Mouse (Mus musculus) cerebellum, adult 11-12 months (tissue): ENCODE results near the gene Hunk.

Source experiments
- DNase-seq: peaks from one replicate; pipeline ENCODE4 v3.0.0; 2022

Hunk gene

DNA sequence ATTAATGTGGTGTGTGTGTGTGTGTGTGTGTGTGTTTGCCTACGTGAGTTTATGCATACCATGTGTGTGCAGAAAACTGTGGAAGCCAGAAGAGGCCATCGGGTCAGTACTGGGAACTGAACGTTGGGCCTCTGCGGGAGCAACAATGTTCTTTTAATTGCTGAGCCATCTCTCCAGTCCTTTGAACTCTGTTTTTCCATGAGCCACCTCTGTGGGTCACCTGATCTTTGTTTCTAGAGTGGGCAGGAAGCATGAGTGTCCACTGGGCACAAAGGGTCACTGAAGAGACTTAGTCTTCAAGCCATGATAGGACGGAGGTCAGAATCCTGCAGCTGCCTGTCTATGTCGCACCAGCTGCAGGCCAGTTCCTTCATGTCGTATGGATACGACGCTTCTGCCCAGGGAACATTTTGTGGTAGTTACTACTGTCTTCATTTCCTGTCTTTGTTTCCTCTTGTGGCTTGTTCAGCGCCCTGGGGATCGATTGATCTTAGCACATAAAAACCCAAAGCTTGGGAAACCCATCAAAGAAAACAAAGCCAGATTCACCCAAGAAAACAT, 10.3 kb downstream of the Hunk start:
- DNase-seq, result no peak

DNA sequence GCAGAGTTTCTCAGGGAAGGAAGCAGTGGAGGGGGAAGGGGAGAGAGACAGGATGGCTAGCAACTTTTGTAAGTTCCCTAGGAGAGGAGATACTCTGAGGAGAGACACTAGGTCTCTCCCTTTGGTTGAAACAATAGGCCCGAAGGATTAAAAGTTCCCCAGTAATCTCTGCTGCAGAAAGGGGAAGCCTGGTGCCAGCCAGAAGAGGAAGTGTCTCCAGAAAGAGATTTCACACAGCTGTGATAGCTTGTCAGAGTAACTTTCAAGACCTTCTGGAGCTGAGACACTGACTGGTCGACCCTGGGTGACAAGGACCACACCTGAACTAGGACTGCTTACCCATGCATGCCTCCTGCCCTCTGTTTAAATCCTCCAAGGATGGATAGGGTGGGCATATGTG, 11.1 kb downstream of the Hunk start:
- DNase-seq, result no peak

DNA sequence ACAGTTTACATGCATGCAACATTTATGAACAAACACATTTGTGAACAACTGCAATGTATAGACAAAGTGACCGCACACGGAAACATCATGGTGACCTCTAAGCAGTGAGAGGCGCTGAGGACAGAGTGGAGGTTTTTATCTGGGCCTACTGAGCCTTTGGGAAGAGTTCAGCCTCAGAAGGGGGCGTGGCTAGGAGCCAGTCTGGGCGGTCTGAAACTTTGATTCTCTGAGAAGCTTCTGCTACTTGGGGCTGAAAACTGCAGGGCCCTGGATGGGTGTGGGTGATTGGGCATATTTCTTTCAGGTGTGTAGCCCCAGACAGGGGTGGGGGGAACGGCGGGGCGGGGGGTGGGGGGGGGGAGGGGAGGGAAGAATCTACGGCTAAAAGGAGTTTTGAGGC, 14.5 kb downstream of the Hunk start:
- DNase-seq, result no peak

DNA sequence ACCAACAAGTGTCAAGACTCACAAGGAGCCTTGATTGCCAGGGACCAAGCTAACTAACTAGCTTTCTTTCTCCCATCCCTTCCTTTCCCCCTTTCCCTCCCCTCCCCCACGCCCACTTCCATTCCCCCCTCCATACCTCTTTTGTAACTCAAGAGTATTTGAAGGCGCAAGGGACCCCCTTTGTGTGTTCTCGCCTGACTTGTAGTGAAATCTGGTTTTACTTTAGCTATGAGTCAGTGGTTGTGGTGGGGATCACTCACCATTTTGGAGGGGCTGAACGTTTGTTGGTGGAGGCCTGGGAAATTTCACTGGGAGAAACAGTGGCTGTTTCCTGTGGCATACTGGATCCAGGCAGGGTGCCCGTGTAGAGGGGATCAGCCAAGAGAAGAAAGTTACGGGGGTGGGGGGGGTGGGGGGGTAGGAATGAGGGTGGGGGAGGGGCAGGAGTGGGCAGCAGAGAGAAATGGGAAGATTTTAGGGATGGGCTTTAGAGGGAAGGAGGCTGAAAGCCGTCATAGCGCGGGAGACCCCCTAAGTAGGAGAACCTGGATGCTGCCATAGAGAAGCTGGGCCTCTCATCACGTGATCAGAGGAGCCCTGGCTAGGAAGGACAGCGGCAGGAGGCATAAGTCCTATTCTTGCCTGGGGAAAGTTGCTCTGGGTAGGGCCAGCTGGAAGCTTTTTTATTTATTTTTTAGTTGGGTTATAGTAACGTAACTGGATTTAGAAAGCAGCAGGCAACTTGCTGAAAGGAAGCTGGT, 15.3 kb downstream of the Hunk start:
- no peak for DNase-seq

DNA sequence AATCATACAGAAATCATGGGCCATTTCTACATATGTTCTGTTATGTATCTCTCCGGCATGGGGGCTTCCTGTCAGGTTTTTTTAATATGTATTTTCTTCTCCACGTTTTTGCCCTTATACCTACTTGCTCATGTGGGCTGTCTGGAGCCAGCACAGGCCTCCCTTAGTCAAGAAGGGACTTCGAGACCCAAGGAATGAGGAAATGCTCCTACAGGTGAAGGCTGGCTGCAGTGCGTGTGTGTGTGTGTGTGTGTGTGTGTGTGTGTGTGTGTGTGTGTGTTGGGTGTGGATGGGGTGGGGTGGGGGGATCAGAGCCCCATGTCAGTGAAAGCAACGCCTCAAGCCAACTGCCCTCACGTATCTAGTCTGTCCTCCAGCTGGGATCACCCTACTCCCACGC, 16.5 kb downstream of the Hunk start:
- no peak for DNase-seq

DNA sequence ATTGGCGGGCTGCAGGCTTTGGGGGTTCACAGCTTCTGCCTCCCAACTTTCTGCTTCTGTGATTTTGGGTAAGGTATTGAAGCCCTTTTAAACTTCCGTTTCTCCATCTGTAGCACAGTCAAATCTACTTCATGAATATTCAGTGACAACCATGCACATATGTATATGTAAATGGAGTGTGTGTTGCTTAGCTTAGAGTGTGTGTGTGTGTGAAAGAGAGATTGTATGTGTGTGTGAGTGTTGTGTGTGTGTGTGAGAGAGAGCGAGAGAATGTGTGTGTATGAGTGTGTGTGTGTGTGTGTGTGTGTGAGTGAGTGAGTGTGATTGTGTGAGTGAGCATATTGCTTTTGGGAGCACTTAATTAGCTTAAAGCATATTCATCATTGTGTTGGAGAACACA, 19.4 kb downstream of the Hunk start:
- DNase-seq, result no peak

DNA sequence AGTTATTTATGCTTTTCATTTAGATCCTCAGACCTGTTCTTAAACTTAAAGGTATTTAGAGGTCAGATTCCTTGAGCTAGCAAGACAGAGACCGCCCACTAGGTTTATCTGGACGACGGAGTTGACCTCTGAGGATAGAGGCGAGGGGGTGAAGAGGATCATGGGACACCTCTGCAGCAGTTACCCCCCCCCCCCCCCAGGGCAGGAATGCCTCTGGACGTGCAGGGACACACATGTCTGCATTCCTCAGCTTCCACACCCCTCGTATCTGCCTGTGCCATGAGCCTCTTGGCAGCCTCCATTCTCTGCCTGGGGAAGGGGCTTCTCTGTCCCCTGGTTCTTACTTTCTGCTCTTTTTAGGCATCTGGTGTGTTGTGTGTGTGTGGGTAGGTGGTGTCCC, 19.8 kb downstream of the Hunk start:
- no peak for DNase-seq

DNA sequence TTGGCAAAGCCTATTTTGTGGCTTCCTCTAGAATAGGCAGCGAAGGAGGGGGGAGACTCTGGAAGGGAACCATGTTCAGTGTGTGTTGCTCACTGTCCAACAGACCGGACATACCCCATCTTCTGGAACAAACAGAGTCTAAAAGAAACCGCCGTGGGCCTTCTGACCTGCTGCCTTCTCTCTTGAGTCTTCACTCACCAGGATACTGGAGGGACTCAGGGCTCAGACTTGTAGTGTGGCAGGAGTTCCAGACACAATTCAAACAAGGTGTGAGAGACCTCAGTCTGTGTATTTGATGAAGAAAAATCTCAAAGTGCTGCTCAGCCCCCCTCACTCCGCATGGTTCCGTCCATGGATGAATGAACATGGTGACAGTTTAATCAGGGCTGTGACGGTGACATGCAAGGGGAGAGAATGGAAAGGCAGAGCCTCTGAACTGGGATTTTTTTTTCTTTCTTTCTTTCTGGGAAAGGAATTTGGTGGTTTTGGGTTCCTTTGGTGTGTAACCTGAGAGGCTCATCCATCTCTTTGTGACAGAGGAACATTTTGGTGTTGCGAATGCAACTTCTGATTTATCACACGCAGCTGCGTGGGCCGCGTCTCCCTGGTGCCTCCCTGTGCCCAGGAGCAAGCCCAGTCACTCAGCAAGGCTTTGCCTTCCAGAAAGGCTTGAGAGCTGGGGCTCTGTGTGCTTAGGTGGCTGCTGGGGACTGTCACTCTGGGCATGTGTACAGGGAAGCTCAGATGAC, 21.9 kb downstream of the Hunk start:
- DNase-seq, result no peak

DNA sequence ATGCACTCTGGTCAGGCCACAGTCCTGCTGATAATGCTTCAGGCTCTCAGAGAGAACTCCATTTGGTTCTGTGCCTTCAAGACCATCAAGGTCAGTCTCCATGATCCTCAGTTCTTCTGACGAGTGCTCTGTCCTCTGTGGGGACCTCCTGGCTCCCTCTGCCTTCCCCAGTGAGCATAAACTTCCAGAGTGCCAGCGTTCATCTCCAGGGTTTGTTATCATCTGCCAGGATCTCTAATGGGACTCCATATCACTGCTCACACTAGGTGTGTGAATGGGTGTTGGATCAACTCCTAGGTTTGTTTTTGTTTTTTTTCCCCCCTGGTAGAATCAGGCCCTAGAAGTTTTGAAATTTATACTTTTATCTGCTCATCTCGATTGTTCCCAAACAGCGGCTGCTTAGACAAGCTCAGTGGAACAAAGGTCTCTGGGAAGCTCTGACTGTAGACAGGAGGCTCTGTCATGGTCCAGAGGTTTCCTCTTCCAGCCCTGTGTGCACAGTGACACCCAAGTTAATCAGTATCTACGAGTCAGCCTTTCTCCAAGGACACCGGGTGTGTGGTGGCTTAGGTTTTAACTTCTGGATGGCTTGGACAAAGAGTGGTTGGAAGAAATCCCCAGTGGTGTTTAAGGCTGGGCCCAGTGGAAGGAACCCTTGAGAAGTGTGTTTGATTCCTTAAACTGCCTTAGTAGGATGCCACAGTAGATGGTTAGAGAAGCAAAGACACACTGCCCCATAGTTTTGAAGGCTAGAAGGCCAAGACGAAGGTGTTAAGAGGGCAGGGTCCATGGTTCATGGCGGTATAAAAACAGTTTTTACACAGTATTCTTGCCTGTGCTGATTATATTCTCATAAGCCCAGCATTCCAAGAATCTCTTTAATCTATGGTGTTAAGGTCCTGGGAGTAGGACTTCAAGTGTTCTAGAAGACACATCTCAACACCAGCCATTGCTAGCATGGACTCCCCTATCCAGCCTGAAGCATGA, 26.6 kb downstream of the Hunk start:
- DNase-seq, result no peak

DNA sequence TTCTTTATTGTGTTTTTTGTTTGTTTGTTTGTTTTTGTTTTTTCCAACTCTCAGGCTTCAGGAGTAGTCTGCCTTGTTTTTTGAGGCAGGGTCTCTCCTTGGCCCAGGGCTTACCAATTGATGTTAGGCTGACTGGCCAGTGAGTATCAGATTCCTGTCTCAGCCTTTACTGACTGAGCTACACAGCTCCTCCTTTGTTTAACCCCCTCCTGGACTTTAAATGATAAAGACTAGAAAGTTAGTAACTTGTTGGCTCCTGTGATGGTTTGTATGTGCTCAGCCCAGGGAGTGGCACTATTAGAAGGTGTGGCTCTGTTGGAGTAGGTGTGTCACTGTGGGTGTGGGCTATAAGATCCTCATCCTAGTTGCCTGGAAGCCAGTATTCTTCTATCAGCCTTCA, 30.8 kb downstream of the Hunk start:
- no peak for DNase-seq

DNA sequence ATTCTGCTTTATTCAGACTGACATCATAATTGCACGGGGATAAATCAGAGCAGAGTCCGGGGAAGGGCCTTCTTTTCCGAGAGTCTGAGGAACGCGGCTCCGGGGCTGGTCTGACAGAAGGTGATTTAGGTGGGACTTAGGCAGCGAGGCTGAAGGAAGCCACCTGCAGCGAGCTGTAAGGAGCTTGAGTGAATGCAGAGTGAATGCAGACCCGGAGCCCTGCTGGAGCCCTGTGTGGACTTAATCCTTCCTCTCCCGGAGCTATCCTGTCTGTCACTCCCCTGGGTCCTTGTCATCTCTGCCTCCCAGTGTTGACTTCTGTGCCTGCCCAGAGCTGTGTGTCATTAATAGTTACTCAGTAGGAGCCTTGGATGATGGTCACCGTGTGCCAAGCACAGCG, 32.8 kb downstream of the Hunk start:
- no peak for DNase-seq

DNA sequence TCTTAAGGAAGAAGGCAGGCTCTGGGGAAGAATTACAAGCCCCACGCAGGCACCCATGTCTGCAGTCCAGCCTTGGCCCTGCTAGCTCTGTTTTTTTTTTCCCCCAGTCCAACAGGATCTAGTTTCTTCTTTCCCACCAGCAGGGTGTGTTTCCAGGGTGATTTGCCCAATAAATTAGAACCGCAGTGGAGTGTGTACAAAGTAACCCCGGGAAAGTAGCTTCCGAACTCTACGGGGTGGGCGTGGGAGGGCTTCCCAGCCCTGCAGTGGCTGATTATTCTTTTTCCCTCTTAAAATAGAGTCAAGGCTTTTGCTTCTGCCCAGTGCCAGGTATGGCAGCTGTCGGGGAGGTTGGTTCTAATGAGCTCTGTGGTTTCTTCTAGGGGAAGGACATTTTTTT, 35.3 kb downstream of the Hunk start:
- DNase-seq, result no peak

DNA sequence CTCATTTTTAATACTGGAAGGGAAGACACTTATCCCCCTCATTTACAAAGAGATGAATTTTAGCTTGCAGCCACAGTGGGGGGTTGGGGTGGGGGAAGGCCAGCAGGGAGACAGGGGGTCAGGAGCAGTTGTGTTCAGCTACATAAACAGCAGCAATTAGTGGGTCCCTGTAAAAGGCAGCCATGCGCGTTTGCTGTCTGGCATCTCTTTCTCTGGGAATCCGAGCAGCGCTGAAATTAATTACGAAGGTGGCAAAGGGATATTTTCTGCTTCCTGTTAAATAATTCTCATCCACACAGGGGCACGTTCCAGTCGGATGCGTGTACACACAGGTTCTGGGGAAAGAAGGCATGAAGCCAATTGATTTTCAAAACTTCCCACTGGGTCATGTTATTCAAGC, 35.7 kb downstream of the Hunk start:
- DNase-seq, result no peak

DNA sequence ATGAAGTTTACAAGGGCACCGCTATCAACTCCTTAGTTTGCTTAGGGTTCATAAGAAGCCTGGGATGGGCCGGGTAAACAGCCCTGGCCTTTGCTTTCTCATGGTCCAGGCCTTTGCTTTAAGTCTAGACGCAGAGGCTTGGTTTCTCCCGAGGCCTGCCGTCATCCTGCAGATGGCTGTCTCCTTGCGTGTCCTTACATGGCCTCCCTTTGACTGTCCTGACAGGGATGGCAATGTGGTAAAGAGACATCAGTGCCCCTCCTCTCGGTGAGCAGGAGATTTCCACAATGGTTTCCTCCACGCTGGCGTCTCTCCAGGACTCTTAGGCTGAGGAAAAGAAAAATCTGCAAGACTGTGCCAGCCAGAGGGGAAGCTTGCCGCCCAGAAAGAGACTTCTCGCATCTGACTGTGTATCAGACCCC, 36.3 kb downstream of the Hunk start:
- DNase-seq, result peak; percentile 13

DNA sequence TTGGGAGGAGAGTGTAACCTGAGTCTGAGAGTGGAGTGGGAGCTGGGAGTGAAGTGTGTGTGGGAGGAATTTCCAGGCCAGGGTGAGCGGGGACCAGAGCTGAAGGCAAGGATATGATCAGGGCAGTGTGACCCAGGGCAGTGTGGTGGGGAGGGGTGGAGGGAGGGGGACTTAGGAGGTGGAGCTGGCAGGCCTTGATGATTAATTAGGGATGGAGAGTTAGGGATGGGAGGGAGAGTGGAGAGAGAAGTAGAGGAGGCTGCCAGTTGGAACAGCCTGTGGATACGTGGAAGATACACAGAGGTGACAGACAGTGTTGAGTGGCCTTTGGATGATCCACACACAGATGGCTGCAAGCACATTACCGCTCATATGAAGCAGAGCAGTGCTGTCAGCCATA, 38.1 kb downstream of the Hunk start:
- DNase-seq, result no peak

DNA sequence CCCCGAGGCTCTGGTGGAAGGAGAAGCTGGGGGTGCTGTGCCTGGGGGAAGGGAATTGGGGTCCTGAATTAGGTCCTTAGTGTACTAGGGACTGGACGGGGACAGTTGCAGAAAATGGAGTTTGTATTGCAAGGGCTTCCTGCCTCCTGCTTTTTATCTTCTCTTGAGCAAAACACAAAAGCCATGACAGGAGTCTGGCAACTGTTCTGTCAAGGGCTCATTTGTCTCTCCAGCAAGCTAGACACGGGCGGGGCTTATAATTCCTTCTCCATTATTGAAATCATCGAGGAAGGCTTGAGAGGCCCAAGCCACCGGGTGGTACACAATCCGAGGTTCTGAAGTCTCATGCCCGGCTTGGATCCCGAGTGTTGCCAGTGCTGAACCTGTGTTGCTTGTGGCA, 38.6 kb downstream of the Hunk start:
- DNase-seq, result no peak

DNA sequence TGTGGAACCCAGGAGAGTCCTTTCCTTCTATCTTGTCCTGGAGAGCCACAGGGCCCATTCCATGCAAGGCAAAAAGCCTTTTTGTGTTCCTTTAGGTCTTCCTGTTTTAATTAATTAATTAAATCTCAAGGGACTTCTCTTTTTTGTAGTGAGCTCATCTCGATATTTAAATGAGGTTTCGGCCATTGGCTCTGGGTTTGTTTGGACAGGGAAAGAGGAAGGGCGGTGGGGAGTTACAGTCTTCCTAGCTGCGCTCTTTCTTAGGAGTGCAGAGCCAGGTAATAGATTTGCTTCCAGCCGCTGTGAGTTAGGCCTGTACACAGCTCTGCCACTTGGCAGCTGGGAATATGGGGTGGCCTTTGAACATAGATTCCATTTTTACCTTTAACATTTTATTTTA, 40.4 kb downstream of the Hunk start:
- DNase-seq, result no peak

DNA sequence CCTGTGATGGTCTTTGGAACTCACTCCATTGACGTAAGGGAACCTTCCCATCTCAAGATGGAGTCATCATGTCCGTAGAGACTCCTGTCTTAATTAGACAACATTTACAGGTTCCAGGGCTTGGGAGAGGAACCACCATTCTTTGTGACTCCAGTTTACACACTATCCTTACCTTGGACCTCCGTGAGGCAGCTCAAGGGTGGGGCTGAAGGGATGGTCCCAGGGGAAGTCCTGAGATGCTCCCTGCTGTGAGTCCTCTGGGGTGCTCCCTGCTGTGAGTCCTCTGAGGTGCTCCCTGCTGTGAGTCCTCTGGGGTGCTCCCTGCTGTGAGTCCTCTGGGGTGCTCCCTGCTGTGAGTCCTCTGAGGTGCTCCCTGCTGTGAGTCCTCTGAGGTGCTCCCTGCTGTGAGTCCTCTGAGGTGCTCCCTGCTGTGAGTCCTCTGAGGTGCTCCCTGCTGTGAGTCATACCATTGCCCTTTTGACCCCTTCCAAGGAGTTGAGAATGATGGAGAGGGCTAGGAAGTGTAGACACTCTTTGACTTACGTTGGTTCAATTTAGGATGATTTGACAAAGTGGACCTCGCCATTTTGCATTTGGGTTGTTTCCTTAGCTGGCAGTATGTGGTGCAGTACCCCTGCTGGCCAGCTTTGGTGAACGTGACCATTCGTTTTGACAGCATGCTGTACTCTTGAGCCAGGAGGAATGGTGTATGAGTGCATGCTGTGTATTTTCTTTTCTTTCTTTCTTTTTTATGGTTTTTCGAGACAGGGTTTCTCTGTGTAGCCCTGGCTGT, 42.2 kb downstream of the Hunk start:
- no peak for DNase-seq

DNA sequence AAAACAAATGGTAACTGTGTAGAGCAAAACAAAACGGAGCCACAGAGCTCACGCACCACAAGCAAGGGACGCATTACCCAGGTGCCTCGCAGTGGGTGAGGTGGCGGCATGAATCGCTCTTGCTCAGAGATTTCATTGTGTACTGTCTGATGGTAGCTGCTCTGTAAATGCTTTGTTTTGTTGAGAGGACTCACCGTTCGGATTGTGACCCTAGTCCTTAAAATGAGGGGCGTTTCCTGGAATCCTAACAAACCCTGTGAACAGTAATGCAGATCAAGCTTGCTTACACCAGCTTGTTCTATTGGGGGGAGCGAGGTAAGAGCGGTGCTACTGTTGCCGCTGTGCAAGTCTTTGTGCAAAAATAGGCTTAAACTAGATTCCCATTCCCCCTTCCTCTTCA, 47.7 kb downstream of the Hunk start:
- no peak for DNase-seq

DNA sequence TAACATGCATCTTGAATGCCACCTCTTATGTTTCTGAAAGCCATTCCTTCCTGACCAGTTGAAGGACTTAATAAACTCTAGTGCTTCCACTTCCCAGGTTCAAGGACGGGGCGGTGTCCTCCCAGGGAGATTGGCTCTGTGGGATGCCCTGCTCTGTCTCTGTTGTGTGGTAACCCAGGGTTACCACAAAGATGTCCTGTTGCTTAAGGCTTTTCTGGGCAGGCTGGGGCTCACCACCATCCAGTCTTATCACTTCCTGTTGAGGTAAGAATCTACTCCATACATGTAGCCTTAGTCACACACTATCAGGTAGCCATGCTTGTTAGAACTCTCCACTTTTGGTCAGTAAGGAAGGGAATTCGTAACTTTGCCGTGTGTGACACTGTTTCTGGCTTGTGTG, 49.4 kb downstream of the Hunk start:
- no peak for DNase-seq

DNA sequence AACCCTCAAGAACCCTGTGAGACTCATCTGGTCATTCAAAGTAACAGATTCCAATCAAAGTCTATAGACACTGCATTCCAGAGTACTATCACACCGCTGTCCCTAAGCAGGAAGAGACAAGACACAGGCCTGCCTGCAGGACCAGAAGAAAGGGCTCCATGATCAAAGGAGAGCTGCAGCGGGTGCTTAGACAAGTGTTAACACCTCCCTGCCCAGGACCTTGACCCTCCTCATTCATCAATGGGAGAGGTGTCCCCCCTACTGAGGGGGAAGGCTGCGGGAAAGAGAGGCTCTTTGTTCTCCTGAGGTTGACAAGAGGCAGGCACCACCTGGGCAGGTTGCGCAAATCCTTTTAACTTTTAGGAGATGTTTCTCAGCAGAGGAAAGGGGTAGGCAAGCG, 51.5 kb downstream of the Hunk start:
- DNase-seq, result no peak

DNA sequence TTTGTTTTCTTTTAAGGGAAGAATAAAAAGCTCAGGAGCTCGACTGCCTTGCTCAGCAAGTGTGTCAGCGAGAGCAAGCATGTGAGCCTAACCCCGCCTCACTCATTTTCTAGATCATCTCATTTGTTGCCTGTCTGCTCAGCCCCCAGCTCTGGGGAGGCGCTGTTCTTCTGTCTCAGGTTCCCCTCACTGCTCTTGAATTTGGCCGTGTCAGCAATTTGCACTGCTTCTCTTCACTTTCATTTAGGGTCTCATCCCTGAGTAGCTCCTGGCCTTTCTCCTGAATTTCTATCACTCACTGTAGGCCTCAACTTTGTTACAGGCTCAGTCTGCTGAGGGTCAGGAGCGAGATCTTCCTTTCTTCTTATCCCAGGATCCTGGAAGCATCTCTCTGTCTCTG, 53.7 kb downstream of the Hunk start:
- DNase-seq, result no peak
